Mouse (Mus musculus): ENCODE data around the gene Tamm41. TPM values are rescaled to one million over a fixed set of nuclear protein-coding genes. Genes with fewer than 3 reads are reported as not detected.

Tamm41 gene
- polyA plus RNA-seq, 1 experiment: 44.1 TPM

- no peak for TF ChIP-seq CTCF (IDR thresholded peaks at IDR 0.05; ENCODE audit: control insufficient read depth, insufficient read depth, insufficient read length)
- Histone ChIP-seq H3K27me3 (ENCODE audit: control insufficient read depth, insufficient read depth, insufficient read length) (no peaks in the 10 kb centered on the region), H3K4me3 (ENCODE audit: insufficient read depth, poor library complexity, severe bottlenecking) (no peak overlapping the region), H3K36me3 (ENCODE audit: control insufficient read depth, insufficient read depth) (peaks cover 4% of the 10 kb centered on the region), H3K79me3 (ENCODE audit: low read depth) (no peaks in the 10 kb centered on the region), H3ac (ENCODE audit: control insufficient read depth, insufficient read length, low read depth) (no peak overlapping the region), H3K79me2 (ENCODE audit: control insufficient read depth, insufficient read depth) (no peaks in the 10 kb centered on the region)
Measured at GRCm38 (mm10) chr6:114998374-114999031, 39.2 kb downstream of the Tamm41 start.

- H3K36me3 ChIP-seq (ENCODE audit: control insufficient read depth, insufficient read depth): peaks cover 4% of the 10 kb centered on the region
- H3K79me2 ChIP-seq (ENCODE audit: control insufficient read depth, insufficient read depth): no peaks in the 10 kb centered on the region
- H3ac ChIP-seq (ENCODE audit: control insufficient read depth, insufficient read length, low read depth): no peak overlapping the region
- no peaks in the 10 kb centered on the region for H3K79me3 ChIP-seq (ENCODE audit: low read depth)
- H3K27me3 ChIP-seq (ENCODE audit: control insufficient read depth, insufficient read depth, insufficient read length): no peaks in the 10 kb centered on the region
- no peak overlapping the region for H3K4me3 ChIP-seq (ENCODE audit: insufficient read depth, poor library complexity, severe bottlenecking)
- no peak for TF ChIP-seq CEBPB (IDR thresholded peaks at IDR 0.05; ENCODE audit: low read depth)
- TF ChIP-seq CTCF (IDR thresholded peaks at IDR 0.05; ENCODE audit: control insufficient read depth, insufficient read depth, insufficient read length): no peak
- no peak for TF ChIP-seq MYOG (IDR thresholded peaks at IDR 0.05; ENCODE audit: control insufficient read depth, extremely low read depth, insufficient read length)
Measured at GRCm38 (mm10) chr6:114997471-114997870, 40.2 kb downstream of the Tamm41 start.

- Histone ChIP-seq H3K79me3 (ENCODE audit: low read depth) (no peaks in the 10 kb centered on the region), H3K27me3 (ENCODE audit: control insufficient read depth, insufficient read depth, insufficient read length) (no peaks in the 10 kb centered on the region), H3ac (ENCODE audit: control insufficient read depth, insufficient read length, low read depth) (no peak overlapping the region), H3K36me3 (ENCODE audit: control insufficient read depth, insufficient read depth) (peaks cover 4% of the 10 kb centered on the region), H3K4me3 (ENCODE audit: insufficient read depth, poor library complexity, severe bottlenecking) (no peak overlapping the region), H3K79me2 (ENCODE audit: control insufficient read depth, insufficient read depth) (no peaks in the 10 kb centered on the region)
- TF ChIP-seq MYOG (IDR thresholded peaks at IDR 0.05; ENCODE audit: control insufficient read depth, extremely low read depth, insufficient read length) (no peak), CEBPB (IDR thresholded peaks at IDR 0.05; ENCODE audit: low read depth) (no peak), CTCF (IDR thresholded peaks at IDR 0.05; ENCODE audit: control insufficient read depth, insufficient read depth, insufficient read length) (no peak), USF1 (IDR thresholded peaks at IDR 0.05; ENCODE audit: low read depth) (no peak), MAX (IDR thresholded peaks at IDR 0.05) (no peak), MYOD1 (IDR thresholded peaks at IDR 0.05; ENCODE audit: control insufficient read depth, insufficient read length, low read depth) (no peak), FOSL1 (IDR thresholded peaks at IDR 0.05; ENCODE audit: insufficient read depth, low read length, poor library complexity, severe bottlenecking) (no peak)
Measured at GRCm38 (mm10) chr6:114996910-114997309, 40.8 kb downstream of the Tamm41 start.

GRCm38 (mm10) chr6:114994079-114994478 lies 43.6 kb downstream of the Tamm41 start:
- no peak for TF ChIP-seq MYOD1 (IDR thresholded peaks at IDR 0.05; ENCODE audit: control insufficient read depth, insufficient read length, low read depth)
- no peak for TF ChIP-seq MYOG (IDR thresholded peaks at IDR 0.05; ENCODE audit: control insufficient read depth, extremely low read depth, insufficient read length)
- TF ChIP-seq CEBPB (IDR thresholded peaks at IDR 0.05; ENCODE audit: low read depth): no peak
- TF ChIP-seq CTCF (IDR thresholded peaks at IDR 0.05; ENCODE audit: control insufficient read depth, insufficient read depth, insufficient read length): no peak
- no peak for TF ChIP-seq MAX (IDR thresholded peaks at IDR 0.05)
- TF ChIP-seq USF1 (IDR thresholded peaks at IDR 0.05; ENCODE audit: low read depth): no peak
- TF ChIP-seq FOSL1 (IDR thresholded peaks at IDR 0.05; ENCODE audit: insufficient read depth, low read length, poor library complexity, severe bottlenecking): no peak
- Histone ChIP-seq H3K79me2 (ENCODE audit: control insufficient read depth, insufficient read depth) (no peaks in the 10 kb centered on the region), H3K36me3 (ENCODE audit: control insufficient read depth, insufficient read depth) (no peaks in the 10 kb centered on the region)

GRCm38 (mm10) chr6:114993659-114994058 lies 44.0 kb downstream of the Tamm41 start:
- no peaks in the 10 kb centered on the region for H3K36me3 ChIP-seq (ENCODE audit: control insufficient read depth, insufficient read depth)
- H3K4me3 ChIP-seq (ENCODE audit: insufficient read depth, poor library complexity, severe bottlenecking): no peak overlapping the region
- H3ac ChIP-seq (ENCODE audit: control insufficient read depth, insufficient read length, low read depth): no peak overlapping the region
- no peaks in the 10 kb centered on the region for H3K27me3 ChIP-seq (ENCODE audit: control insufficient read depth, insufficient read depth, insufficient read length)
- TF ChIP-seq MAX (IDR thresholded peaks at IDR 0.05) (no peak), MYOG (IDR thresholded peaks at IDR 0.05; ENCODE audit: control insufficient read depth, extremely low read depth, insufficient read length) (no peak), FOSL1 (IDR thresholded peaks at IDR 0.05; ENCODE audit: insufficient read depth, low read length, poor library complexity, severe bottlenecking) (no peak), MYOD1 (IDR thresholded peaks at IDR 0.05; ENCODE audit: control insufficient read depth, insufficient read length, low read depth) (no peak), USF1 (IDR thresholded peaks at IDR 0.05; ENCODE audit: low read depth) (no peak), CTCF (IDR thresholded peaks at IDR 0.05; ENCODE audit: control insufficient read depth, insufficient read depth, insufficient read length) (no peak), CEBPB (IDR thresholded peaks at IDR 0.05; ENCODE audit: low read depth) (no peak)
- H3K79me3 ChIP-seq (ENCODE audit: low read depth): no peaks in the 10 kb centered on the region
- no peaks in the 10 kb centered on the region for H3K79me2 ChIP-seq (ENCODE audit: control insufficient read depth, insufficient read depth)

More at GRCm38 (mm10) chr6:114994079-114994478, 43.6 kb downstream of the Tamm41 start:
- H3K27me3 ChIP-seq (ENCODE audit: control insufficient read depth, insufficient read depth, insufficient read length): no peaks in the 10 kb centered on the region
- no peak overlapping the region for H3K4me3 ChIP-seq (ENCODE audit: insufficient read depth, poor library complexity, severe bottlenecking)
- no peak overlapping the region for H3ac ChIP-seq (ENCODE audit: control insufficient read depth, insufficient read length, low read depth)
- H3K79me3 ChIP-seq (ENCODE audit: low read depth): no peaks in the 10 kb centered on the region

GRCm38 (mm10) chr6:114991909-114992308 lies 45.8 kb downstream of the Tamm41 start:
- H3K36me3 ChIP-seq (ENCODE audit: control insufficient read depth, insufficient read depth): no peaks in the 10 kb centered on the region
- H3K4me3 ChIP-seq (ENCODE audit: insufficient read depth, poor library complexity, severe bottlenecking): no peak overlapping the region
- no peak overlapping the region for H3ac ChIP-seq (ENCODE audit: control insufficient read depth, insufficient read length, low read depth)
- no peaks in the 10 kb centered on the region for H3K79me3 ChIP-seq (ENCODE audit: low read depth)
- no peaks in the 10 kb centered on the region for H3K27me3 ChIP-seq (ENCODE audit: control insufficient read depth, insufficient read depth, insufficient read length)
- TF ChIP-seq CTCF (IDR thresholded peaks at IDR 0.05; ENCODE audit: control insufficient read depth, insufficient read depth, insufficient read length): no peak
- no peak for TF ChIP-seq USF1 (IDR thresholded peaks at IDR 0.05; ENCODE audit: low read depth)
- no peak for TF ChIP-seq FOSL1 (IDR thresholded peaks at IDR 0.05; ENCODE audit: insufficient read depth, low read length, poor library complexity, severe bottlenecking)
- no peak for TF ChIP-seq MAX (IDR thresholded peaks at IDR 0.05)
- no peak for TF ChIP-seq CEBPB (IDR thresholded peaks at IDR 0.05; ENCODE audit: low read depth)
- TF ChIP-seq MYOD1 (IDR thresholded peaks at IDR 0.05; ENCODE audit: control insufficient read depth, insufficient read length, low read depth): no peak
- no peak for TF ChIP-seq MYOG (IDR thresholded peaks at IDR 0.05; ENCODE audit: control insufficient read depth, extremely low read depth, insufficient read length)
- no peaks in the 10 kb centered on the region for H3K79me2 ChIP-seq (ENCODE audit: control insufficient read depth, insufficient read depth)
